Mouse (Mus musculus) kidney, postnatal 14 days (tissue): ENCODE results near the gene Ifitm6.
"Not testable (repeated sequence)": the region's sequence is repeated elsewhere in the genome, so short reads cannot be mapped to it uniquely, and the experiment has no call there.

Experiments
- DNase-seq: peaks from one replicate; pipeline ENCODE4 v3.0.0; 2022; ENCODE audit warnings: mixed read lengths

Ifitm6 gene

GRCm38 (mm10) chr7:140968710-140969109, 49.0 kb downstream of the Ifitm6 start:
- not testable (repeated sequence) for DNase-seq

GRCm38 (mm10) chr7:140967862-140968591, 49.7 kb downstream of the Ifitm6 start:
- no peak for DNase-seq

- DNase-seq: no peak
These were observed 50.8 kb downstream of the Ifitm6 start, which contains the start of gene Ifitm1 for GRCm38 (mm10) chr7:140966921-140967320. Gene Ifitm1 (plus strand): TSS chr7:140967221.
